Mouse (Mus musculus) liver, embryonic 13.5 days (tissue): ENCODE results near the gene Bphl. TPM values are rescaled to one million over a fixed set of nuclear protein-coding genes. Genes with fewer than 3 reads are reported as not detected.

Experiments used
- polyA plus RNA-seq: library from polyadenylated mRNA; unstranded; fragments of >200 nt; fragmentation: Nextera tagmentation; extraction: Ambion mirVana; gene quantifications from 2 replicates; pipeline ENCODE4 v1.2.1, GENCODE M21; 2015

Gene Bphl
- polyA plus RNA-seq, 1 experiment from 2014 or later, result 32.3 TPM

Other genes starting within 250 kb of the Bphl start
- gene Serpinb6e, start 194.2 kb upstream of the Bphl start, polyA plus RNA-seq, result not detected in 2 replicates
- gene Serpinb6c, start 131.9 kb upstream of the Bphl start, polyA plus RNA-seq, result not detected in 2 replicates
- gene Nqo2, start 72.9 kb upstream of the Bphl start, polyA plus RNA-seq, result 23.7 and 28.4 TPM in 2 replicates
- 11.6 and 12.5 TPM in 2 replicates for gene Ripk1, start 35.2 kb upstream of the Bphl start, polyA plus RNA-seq
- 14.2 and 14.3 TPM in 2 replicates for gene Serpinb6a, start 34.8 kb upstream of the Bphl start, polyA plus RNA-seq
- gene Tubb2a, start 40.4 kb downstream of the Bphl start, polyA plus RNA-seq, result 67.7 and 68.7 TPM in 2 replicates
- gene Tubb2b, start 92.9 kb downstream of the Bphl start, polyA plus RNA-seq, result 1.3 and 1.5 TPM in 2 replicates
- 50.0 and 51.6 TPM in 2 replicates for gene Psmg4, start 125.4 kb downstream of the Bphl start, polyA plus RNA-seq